ENCODE assay signal across 8 mouse cellular contexts in the genomic region with DNA sequence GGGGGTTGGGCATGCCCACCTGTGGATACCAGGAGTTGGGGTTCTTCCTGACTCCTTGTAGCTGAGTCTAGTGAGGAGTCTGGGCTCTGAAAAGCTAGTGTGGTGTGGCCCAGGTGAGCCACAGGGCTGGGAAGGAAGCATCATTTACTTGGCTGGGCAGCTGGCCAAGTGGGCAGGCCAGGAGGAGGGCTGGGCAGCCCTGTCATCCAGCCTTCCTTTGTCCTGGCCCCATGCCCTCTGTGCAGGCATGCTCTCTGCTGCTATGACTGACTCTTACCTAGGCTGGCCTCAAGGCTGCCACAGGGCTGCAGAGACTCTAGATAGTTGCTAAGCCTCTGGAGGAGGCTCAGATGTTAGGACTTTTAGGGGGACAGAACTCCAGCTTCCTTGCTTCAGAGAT. TPM values are rescaled to one million over a fixed set of nuclear protein-coding genes. Genes with fewer than 3 reads are reported as not detected.
DNase-seq lines count a peak whose midpoint lies in the region; ATAC-seq and TF ChIP-seq lines count a peak whose summit lies in the region.

No protein-coding gene starts in this region.

- peak; percentile 73 for DNase-seq in MN1 (ENCODE audit: low spot score)
- DNase-seq in brain, embryonic 14.5 days (ENCODE audit: low read depth) = peak; percentile 52
- peak; percentile 94 for DNase-seq in stomach, postnatal 0 days (ENCODE audit: low spot score)
- no peak for DNase-seq in layer of hippocampus, postnatal 14 days (ENCODE audit: low spot score in 2 of 2)
- DNase-seq in right cerebral cortex, adult 18-20 months = no peak
- no peak for DNase-seq in spleen, postnatal 36 days (ENCODE audit: low spot score in 2 of 2)

- H3K27ac ChIP-seq in heart, embryonic 14.5 days (replicated peaks in 1 of 2; ENCODE audit: control insufficient read depth in 1 of 2, insufficient read depth in 1 of 2, low read depth in 2 of 2, low read length in 2 of 2) = 0 out of 4 replicates have a peak overlapping the region, but pooled peaks of 1 of the 2 experiments have one; percentile 17
- peak overlapping the region; percentile 33 for H3K27ac ChIP-seq in limb, embryonic 13.5 days
- H3K27ac ChIP-seq in stomach, postnatal 0 days (replicated peaks) = peak overlapping the region; percentile 81

- ATAC-seq in heart, embryonic 14.5 days (ENCODE audit: insufficient number of reproducible peaks, insufficient read depth, low FRiP score, low read depth) = peak; percentile 45
- ATAC-seq in limb, embryonic 13.5 days (ENCODE audit: low FRiP score, low read depth) = no peak
- peak; percentile 91 for ATAC-seq in stomach, postnatal 0 days (ENCODE audit: low FRiP score, low TSS enrichment)

- no peak overlapping the region for H3K4me2 ChIP-seq in heart, embryonic 14.5 days (ENCODE audit: low read length)
- no peak overlapping the region; the same call in 1 of the 2 replicates for H3K4me2 ChIP-seq in limb, embryonic 13.5 days (replicated peaks)
- H3K4me2 ChIP-seq in stomach, postnatal 0 days (replicated peaks; ENCODE audit: low read depth) = no peak overlapping the region

- TF ChIP-seq CTCF in brain, embryonic 14.5 days (IDR thresholded peaks at IDR 0.05; ENCODE audit: borderline replicate concordance, extremely low read depth, insufficient read depth, insufficient read length) = no peak
- no peak for TF ChIP-seq CTCF in stomach, postnatal 0 days (IDR thresholded peaks at IDR 0.05; ENCODE audit: low read depth)

- no peaks in the 10 kb centered on the region for H3K27me3 ChIP-seq in heart, embryonic 14.5 days (ENCODE audit: control insufficient read depth, insufficient read depth, low read length)
- no peaks in the 10 kb centered on the region for H3K27me3 ChIP-seq in limb, embryonic 13.5 days
- H3K27me3 ChIP-seq in stomach, postnatal 0 days (ENCODE audit: control insufficient read depth, insufficient read depth, low read length) = no peaks in the 10 kb centered on the region

- peaks cover 56 to 77% of the 10 kb centered on the region in 2 experiments for H3K4me1 ChIP-seq in heart, embryonic 14.5 days (ENCODE audit: control insufficient read depth in 2 of 2, insufficient read depth in 2 of 2, low read length in 2 of 2)
- peaks cover 84% of the 10 kb centered on the region for H3K4me1 ChIP-seq in limb, embryonic 13.5 days
- peaks cover 34% of the 10 kb centered on the region for H3K4me1 ChIP-seq in stomach, postnatal 0 days (replicated peaks; ENCODE audit: control insufficient read depth, insufficient read depth)

- H3K4me3 ChIP-seq in heart, embryonic 14.5 days (ENCODE audit: control insufficient read depth in 1 of 2, insufficient read depth in 1 of 2, low read depth in 1 of 2, low read length in 2 of 2) = no peak overlapping the region
- no peak overlapping the region for H3K4me3 ChIP-seq in limb, embryonic 13.5 days
- H3K4me3 ChIP-seq in stomach, postnatal 0 days (ENCODE audit: low read depth, low read length) = no peak overlapping the region

- H3K9ac ChIP-seq in heart, embryonic 14.5 days (ENCODE audit: low read length) = no peak overlapping the region
- H3K9ac ChIP-seq in limb, embryonic 13.5 days = no peak overlapping the region
- no peak overlapping the region for H3K9ac ChIP-seq in stomach, postnatal 0 days (ENCODE audit: low read length)

- H3K9me3 ChIP-seq in heart, embryonic 14.5 days (ENCODE audit: control insufficient read depth, low read length) = no peaks in the 10 kb centered on the region
- H3K9me3 ChIP-seq in limb, embryonic 13.5 days = no peaks in the 10 kb centered on the region
- H3K9me3 ChIP-seq in stomach, postnatal 0 days (ENCODE audit: control insufficient read depth, low read length) = no peaks in the 10 kb centered on the region

- no peak for TF ChIP-seq POLR2A in brain, embryonic 14.5 days (IDR thresholded peaks at IDR 0.05; ENCODE audit: borderline replicate concordance, extremely low read depth, insufficient read depth, insufficient read length, poor library complexity, severe bottlenecking)

- no peak for TF ChIP-seq EP300 in stomach, postnatal 0 days (optimal IDR thresholded peaks at IDR 0.05)

- no peaks in the 10 kb centered on the region for H3K36me3 ChIP-seq in heart, embryonic 14.5 days (ENCODE audit: control insufficient read depth, insufficient read depth, low read length)
- no peaks in the 10 kb centered on the region for H3K36me3 ChIP-seq in limb, embryonic 13.5 days
- H3K36me3 ChIP-seq in stomach, postnatal 0 days (ENCODE audit: control insufficient read depth, insufficient read depth, low read length) = no peaks in the 10 kb centered on the region

RNA-seq across cellular contexts. Expression of gene Rxra, which starts 42.0 kb away (rescaled TPM):
- polyA plus RNA-seq in brain, embryonic 14.5 days (2012; rRNA removed) = 15.2 and 20.4 TPM in 2 replicates
- 5.2 and 5.7 TPM in 2 replicates for polyA plus RNA-seq in heart, embryonic 14.5 days (2014; fragmentation: Nextera tagmentation; extraction: Ambion mirVana)
- 17.1 and 17.6 TPM in 2 replicates for polyA plus RNA-seq in limb, embryonic 13.5 days (2015; fragmentation: Nextera tagmentation; extraction: Ambion mirVana)
- polyA plus RNA-seq in stomach, postnatal 0 days (2015; fragmentation: Nextera tagmentation; extraction: Ambion mirVana) = 8.7 and 10.5 TPM in 2 replicates
- 10 to 100 TPM; 19.4 to 21.0 TPM for total RNA-seq in layer of hippocampus, postnatal 14 days (2021)

Comparison
In these comparisons a context has a peak if more than half of its experiments do, and no peak if none do; other contexts are left out.
1. DNase-seq: peak in MN1 (single experiment), brain, embryonic 14.5 days (single experiment) and stomach, postnatal 0 days (single experiment); none in layer of hippocampus, postnatal 14 days (0 of 2), right cerebral cortex, adult 18-20 months (single experiment) and spleen, postnatal 36 days (0 of 2).